Mouse (Mus musculus) spleen, adult 2 months (tissue): ENCODE data around the gene St6galnac3. TPM values are rescaled to one million over a fixed set of nuclear protein-coding genes. Genes with fewer than 3 reads are reported as not detected.

ENCODE experiments used
- DNase-seq, 2 experiments: peaks; one replicate each; pipeline versions ENCODE4 v3.0.0 to v3.0.0-alpha.2; 2012 to 2021; ENCODE audit warnings: low spot score in 2 of 2, low read depth in 1 of 2
- H3K27ac ChIP-seq: fragments of 200-500 bp; 2 replicates; pipeline ENCODE4 v1.5.1; 2012; ENCODE audit warnings: low read length, inconsistent platforms; ENCODE audit not compliant: insufficient read depth
- H3K27me3 ChIP-seq: fragments of 200-500 bp; 2 replicates; pipeline ENCODE4 v1.6.1; 2012; ENCODE audit warnings: mild to moderate bottlenecking, moderate library complexity, low read length, inconsistent platforms; ENCODE audit not compliant: control insufficient read depth, insufficient read depth
- H3K36me3 ChIP-seq: fragments of 200-500 bp; 2 replicates; pipeline ENCODE4 v1.6.1; 2012; ENCODE audit warnings: mild to moderate bottlenecking, low read length, inconsistent platforms; ENCODE audit not compliant: control insufficient read depth, insufficient read depth
- H3K4me1 ChIP-seq: fragments of 200-500 bp; 2 replicates; pipeline ENCODE4 v1.6.1; 2011; ENCODE audit warnings: inconsistent platforms; ENCODE audit not compliant: control insufficient read depth, insufficient read depth, insufficient read length
- H3K4me3 ChIP-seq: fragments of 200-500 bp; 2 replicates; pipeline ENCODE4 v1.5.1; 2011; ENCODE audit warnings: mild to moderate bottlenecking, inconsistent platforms; ENCODE audit not compliant: insufficient read depth, insufficient read length; ENCODE audit errors: extremely low read depth
- CTCF ChIP-seq: fragments of 200-500 bp; IDR thresholded peaks from 2 replicates; pipeline ENCODE4 v1.5.1; 2011; ENCODE audit warnings: mild to moderate bottlenecking, inconsistent platforms; ENCODE audit not compliant: insufficient read depth, insufficient read length, insufficient replicate concordance; ENCODE audit errors: extremely low read depth
- POLR2A ChIP-seq: fragments of 200-500 bp; IDR thresholded peaks from 2 replicates; pipeline ENCODE4 v1.6.1; 2011; ENCODE audit warnings: low read depth, low read length, inconsistent platforms
- WGBS: fragments of 180-500 bp; shearing (Covaris S2); methylation state at CpG from one replicate; pipeline ENCODE4 v1.1.7; 2018; 5-methylcytosine and 5-hydroxymethylcytosine counted together
- polyA plus RNA-seq: library from polyadenylated mRNA; depleted of rRNA; stranded (reverse); fragments of >200 nt; gene quantifications from 2 replicates; pipeline ENCODE4 v1.2.3, GENCODE M21; 2012; rRNA removed

Gene St6galnac3
- polyA plus RNA-seq, 1 experiment: 3.0 TPM

DNA sequence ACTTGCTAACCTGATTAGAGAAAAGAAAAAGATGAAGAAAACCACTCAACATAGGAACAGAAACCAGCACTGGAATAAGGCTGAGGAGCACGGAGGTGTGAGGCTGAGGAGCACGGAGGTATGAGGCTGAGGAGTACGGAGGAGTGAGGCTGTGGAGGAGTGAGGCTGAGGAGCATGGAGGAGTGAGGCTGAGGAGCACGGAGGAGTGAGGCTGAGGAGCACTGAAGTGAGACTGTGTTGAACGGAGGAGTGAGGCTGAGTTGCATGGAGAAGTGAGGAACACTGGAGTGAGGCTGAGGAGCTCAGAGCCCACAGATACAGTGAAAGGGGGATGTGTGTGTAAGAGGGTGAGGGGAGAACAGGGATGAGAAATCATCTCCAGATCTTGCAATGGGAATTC is 564.3 kb downstream of the St6galnac3 start:
- WGBS: 82% methylated on average over 5 of the region's 5 CpGs
- TF ChIP-seq CTCF (no peak), POLR2A (no peak)
- H3K36me3 ChIP-seq: no peaks in the 10 kb centered on the region
- no peak overlapping the region for H3K4me3 ChIP-seq
- no peak overlapping the region for H3K27ac ChIP-seq
- DNase-seq: no peak
- H3K4me1 ChIP-seq: no peaks in the 10 kb centered on the region
- no peaks in the 10 kb centered on the region for H3K27me3 ChIP-seq

DNA sequence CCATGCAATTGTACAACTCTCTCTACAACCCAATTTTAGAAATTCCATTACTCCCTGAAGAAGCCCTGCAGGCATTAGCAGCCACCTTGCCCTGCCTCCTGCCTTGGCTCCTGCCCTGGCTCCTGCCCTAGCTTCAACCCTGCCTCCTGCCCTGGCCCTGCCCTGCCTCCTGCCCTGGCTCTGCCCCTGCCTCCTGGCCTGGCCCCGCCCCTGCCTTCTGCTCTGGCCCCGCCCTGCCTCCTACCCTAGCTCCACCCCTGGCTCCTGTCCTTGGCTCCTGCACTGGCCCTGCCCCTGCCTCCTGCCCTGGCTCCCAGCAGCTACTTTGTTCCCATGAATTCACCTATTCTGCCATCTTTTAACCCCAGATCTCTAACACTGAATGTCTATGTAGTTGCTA is 576.1 kb downstream of the St6galnac3 start:
- no peaks in the 10 kb centered on the region for H3K27me3 ChIP-seq
- WGBS: 70% methylated on average over 2 of the region's 2 CpGs
- no peak overlapping the region for H3K4me3 ChIP-seq
- no peaks in the 10 kb centered on the region for H3K4me1 ChIP-seq
- H3K27ac ChIP-seq: no peak overlapping the region
- H3K36me3 ChIP-seq: no peaks in the 10 kb centered on the region
- no peak for DNase-seq
- no peak for TF ChIP-seq POLR2A
- TF ChIP-seq CTCF: no peak

Other genes with a start within 250 kb of the St6galnac3 start
- 0.05 and 0.16 TPM in 2 replicates for gene Asb17, start 119.0 kb upstream of the St6galnac3 start, polyA plus RNA-seq
- gene Msh4, start 181.0 kb upstream of the St6galnac3 start, polyA plus RNA-seq: 0.02 and 0.04 TPM in 2 replicates
- 26.2 and 28.2 TPM in 2 replicates for gene Rabggtb, start 187.8 kb upstream of the St6galnac3 start, polyA plus RNA-seq
- gene Acadm, start 219.5 kb upstream of the St6galnac3 start, polyA plus RNA-seq: 14.9 and 15.4 TPM in 2 replicates
- gene Slc44a5, start 248.3 kb upstream of the St6galnac3 start, polyA plus RNA-seq: 0.11 and 0.14 TPM in 2 replicates